Mouse (Mus musculus) fat pad, adult 2 months (tissue): Measurements from ENCODE around the gene Pitx2.

ENCODE experiments used
- DNase-seq: peaks from one replicate; pipeline ENCODE4 v3.0.0-alpha.2; 2011; ENCODE audit warnings: low read depth, low spot score; ENCODE audit errors: extremely low read depth

Pitx2 gene

DNA sequence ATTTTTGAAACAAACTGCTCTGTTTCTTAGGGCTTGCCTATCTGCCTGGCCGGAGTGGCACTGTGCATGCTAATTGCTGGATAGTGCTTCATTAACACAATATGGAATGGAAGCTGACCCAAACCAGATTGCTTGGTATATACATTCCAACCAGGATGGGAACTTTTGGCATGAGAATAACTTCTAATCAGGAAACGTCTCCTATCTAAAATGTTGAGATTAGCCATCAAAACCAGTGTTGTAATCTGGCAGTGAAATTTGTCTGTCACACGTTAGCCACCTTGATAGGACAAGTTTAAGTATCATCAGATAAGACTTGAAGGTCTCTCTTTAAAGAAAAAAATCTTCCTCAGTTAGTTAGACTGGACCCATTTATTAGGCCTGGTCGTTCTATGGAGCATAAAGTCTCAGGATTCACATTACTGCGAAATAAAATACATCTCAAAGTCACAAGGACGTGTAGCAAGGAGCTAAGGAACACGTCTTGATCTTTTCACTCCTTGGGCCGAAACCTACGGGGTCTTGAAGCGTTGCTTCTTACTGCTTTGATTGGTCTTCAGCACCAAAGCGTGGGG lies 2.1 kb downstream of the Pitx2 start:
- no peak for DNase-seq

DNA sequence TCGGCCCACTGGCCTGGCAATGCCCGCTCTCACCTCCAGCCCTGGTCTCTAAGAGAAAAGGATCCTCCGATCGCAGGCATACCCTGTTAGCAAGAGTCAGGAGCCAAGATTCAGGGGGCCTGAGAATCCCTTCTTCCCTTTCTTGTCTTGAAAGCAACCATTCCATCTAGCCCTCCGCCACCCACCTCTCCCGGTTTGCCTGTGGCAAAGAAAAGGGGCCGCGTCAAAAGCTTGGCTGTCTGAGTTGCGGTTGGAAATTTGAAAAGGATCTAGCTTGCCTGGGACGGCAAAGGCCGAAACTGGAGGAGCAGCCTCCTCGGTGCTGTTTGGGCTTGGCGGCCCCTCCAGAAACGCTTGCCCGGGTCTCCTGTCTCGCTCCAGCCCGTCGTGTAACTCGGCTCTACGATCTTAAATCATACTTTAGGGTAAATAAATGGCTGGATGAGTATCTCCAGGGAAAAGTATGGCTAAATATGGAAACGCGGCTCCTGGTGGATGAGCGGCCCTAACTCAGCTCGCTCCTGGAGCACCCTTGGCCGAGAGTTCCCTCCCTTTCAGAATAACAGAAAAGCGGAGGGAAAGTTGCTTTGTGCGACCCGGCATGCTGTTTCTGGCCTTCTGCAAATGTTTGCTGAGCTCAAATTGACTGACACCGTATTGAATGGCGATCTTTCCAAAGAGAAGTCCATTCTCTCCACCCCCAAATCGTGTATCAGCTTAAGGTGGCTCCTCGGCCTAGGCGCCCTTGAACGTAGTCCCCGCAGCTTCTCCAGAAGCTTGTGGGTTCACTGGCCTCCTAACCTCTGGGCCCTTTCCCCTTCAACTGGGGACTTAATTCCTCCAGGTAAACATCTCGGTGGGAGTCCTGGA lies 3.4 kb downstream of the Pitx2 start:
- no peak for DNase-seq

DNA sequence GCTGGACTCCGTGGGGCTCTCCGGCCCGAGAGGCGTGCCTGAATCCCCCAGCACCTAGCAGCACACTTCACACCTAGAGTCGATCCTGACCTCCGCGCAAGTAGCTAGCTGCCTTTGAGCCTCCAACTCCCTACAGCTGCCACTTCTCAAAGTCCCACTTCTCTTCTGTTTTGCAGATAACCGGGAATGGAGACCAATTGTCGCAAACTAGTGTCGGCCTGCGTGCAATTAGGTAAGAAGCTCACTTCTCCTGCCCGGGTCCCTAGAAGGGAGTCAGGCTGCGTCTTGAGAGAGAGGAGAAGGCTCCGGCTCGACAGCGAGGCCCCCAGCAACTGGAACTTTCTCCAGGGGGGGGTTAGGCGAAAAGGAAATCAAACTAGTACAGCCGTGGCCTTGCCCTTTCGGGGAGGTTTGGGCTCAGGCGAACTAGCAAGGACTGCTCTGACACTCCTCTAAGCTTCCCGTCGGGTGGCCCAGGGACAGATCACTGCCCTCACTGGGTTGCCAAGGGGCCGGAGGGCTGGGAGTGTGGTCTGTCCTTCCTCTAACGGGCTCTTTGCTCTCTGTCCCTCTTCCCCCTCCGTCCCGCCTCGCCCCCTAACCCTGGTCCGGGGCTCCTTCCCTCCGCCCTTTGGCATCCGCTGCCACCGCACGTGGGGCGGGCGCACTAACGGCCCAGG lies 4.2 kb downstream of the Pitx2 start:
- DNase-seq = no peak

DNA sequence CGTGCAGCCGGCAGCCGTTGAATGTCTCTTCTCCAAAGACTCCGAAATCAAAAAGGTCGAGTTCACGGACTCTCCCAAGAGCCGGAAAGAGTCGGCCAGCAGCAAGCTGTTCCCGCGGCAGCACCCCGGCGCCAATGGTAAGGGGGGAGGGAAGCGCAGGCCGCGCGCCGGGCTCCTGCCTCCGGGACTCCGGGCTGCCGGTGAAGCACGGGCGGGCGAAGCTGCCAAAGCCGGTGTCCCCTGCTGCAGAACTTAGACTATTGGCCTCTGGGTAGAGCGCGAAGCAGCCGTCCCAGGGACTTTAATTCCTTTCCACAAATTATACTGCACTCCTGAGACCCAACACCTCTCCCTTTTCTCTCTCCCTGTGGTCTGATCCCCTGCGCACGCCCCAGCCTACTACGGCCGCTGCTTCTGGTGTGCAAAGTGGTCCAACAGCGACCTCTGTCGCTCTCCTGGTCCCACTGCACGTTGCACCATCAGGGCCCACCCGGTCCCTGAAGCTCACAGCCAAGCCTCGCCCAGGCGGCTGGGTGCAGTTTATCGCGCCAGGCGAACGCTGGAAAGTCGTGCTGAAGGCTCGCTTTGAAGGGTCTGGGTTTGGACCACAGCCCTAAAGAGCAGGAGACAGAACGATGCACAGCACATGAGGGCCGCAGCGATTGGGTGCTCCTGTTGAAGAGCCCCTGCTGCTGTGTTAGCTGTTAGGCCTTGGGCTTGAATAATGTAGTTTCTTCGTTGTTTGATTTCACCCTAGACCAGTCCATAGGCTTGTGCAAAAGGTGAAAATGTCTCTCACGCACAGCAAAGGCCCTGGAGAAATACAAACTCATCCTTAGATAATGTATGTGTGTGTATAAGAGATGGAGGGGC lies 5.0 kb downstream of the Pitx2 start:
- no peak for DNase-seq

DNA sequence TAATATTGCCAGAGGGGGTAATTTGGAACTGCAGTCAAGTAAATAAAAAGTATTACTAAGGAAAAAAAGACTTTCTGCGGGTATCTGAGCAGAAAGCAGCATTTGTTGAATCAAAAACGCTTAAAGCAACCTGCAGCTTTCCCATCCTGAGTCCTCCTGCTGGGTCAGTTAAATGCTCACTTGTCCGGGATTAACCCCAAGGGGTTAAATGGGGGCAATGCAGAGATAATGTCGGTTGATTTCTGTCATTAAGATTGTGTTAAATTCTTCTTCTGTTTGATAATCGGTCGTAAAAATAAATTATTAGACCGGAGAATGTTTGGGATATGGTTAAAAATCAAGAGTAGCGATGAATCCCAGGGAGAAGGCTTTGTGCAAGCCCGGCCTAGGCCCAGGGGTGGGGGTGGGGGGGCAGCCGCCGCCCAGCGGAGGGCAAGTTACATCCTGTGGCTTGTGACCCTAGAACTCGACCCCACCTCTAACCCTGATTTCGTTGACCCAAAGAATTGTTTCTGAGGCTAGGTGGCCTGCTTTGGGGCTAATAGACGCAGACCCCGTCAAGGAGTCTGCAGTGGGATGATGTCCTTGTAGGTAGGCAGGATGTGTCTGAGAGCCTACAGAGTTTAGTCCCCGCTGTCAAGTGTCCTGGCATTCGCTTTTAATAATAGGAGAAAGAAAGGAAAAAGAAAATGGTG lies 6.0 kb downstream of the Pitx2 start:
- no peak for DNase-seq

DNA sequence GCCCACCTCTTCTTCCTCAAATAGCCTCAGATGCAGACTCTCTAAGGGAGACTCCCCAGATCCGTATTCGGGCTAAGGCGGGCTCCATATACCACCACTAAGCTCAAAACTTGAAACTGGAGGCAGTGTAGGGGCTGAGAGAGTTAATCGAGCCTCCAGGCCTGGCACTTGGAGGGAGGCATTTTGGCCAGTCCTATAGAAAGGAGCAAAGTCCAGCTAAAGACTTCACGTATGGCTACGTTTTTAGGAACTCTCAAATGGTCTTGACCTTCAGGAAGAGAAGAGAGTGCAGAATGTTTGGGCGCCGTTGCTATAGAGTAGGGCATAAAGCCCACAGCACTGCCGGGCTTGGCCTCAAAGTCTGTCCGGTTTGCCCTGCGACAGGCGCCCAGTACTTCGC lies 7.1 kb downstream of the Pitx2 start:
- no peak for DNase-seq

DNA sequence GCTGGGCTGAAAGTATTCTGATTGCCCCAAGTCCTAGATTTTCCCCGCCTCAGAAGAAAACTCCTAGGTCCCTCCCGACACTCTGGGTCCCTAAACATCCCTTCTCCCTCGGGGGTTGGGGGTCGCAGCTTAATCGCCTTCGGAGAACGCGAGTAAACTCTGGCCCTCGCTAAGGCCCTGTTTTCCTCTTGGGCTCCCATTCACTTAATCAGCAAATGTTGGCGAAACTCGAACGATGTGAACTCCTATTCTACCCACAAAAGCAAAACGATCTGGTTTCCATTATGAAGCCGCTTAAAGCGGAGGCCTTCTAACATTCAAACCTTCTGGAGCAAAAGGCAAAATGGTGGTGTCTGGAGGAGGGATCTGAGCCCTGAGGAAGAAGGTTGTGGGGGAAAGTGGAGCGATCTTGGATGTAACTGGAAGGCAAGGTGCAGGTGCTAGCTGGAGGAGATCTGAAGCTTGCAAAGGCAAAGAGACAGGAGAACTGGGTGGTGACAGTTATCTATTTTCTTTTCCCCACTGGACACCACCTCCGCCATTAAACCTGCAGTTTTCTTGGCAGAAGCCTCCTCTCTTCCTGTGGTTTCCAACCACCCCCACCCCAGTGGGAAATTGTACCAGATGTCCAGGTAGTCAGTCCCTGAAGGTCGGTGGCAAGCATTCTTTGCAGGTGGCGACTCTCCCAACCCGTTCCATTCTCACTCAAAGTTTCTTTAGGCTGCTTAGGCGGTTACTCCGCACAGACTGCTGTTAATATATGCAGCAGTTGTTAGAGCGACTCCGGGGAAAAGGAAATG lies 7.8 kb downstream of the Pitx2 start:
- DNase-seq = no peak

DNA sequence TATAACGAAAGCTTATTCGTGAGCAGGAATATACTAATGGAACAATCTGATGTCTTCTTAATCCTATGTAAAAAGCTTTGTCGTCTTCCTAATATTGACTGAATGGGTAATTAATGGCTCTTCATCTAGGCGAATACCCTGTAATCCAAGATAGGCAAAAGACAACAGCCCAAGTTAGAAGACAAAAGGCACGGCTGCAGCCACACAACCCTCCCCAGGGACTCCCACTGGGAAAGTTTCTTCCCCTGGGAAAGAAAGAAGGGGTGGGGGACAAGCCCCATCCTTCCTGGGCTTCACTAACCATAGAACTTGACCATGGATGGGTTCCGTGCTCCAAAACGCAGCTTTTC lies 8.3 kb downstream of the Pitx2 start:
- DNase-seq = no peak

DNA sequence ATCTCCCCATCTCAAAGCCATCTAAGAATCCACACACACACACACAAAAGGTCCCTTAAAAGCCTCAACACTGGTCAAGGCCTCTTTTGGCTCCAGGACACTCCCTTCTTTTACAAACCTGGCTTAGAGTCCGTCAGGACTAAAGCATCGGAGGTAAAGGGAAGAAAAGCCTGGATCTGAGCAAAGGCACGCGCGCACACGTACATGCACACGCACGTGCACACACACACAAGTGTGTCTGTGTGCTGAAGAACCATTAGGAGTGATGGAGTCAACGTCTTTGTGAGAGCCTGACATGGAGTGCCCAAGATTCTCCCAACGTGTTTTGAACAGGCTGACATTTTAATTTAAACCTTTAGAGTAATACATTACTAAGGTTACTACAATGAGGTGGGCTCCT lies 8.7 kb downstream of the Pitx2 start:
- DNase-seq = no peak

DNA sequence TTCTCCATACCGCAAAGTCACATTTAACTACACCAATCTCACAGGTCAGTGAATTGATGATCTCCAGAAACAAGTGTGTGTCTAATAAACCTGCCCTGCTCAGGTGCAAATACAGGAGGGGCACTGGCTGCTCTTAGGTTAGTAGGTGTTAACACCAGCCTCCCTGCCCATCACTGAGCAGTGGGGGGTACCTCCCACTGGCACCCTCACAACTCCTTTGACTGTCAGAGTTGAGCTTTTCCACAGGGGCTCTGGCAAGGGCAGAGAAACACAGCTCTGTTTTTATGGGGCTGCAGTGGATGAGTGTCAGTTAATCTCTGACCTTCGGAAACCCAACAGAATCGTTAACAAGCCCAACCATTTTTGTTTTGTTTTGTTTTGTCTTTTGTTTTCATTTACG lies 9.6 kb downstream of the Pitx2 start:
- no peak for DNase-seq

DNA sequence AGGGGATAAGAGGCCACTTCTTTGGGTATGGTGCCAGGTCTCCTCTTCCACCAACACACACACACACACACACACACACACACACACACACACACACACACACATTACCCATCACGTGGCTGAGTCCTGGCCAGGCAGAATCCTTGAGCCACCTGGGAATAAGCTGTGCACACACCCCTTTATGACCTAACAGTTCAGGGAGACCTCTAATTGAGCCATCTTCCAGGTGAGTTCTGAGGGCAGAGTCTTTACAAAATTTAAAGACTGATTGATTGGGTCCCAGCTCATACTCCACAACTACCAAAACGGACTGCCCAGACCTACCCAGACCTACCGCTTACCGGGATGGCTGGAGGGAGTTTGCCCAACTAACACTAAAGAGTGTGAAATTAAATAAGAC lies 10.1 kb downstream of the Pitx2 start:
- DNase-seq = no peak

DNA sequence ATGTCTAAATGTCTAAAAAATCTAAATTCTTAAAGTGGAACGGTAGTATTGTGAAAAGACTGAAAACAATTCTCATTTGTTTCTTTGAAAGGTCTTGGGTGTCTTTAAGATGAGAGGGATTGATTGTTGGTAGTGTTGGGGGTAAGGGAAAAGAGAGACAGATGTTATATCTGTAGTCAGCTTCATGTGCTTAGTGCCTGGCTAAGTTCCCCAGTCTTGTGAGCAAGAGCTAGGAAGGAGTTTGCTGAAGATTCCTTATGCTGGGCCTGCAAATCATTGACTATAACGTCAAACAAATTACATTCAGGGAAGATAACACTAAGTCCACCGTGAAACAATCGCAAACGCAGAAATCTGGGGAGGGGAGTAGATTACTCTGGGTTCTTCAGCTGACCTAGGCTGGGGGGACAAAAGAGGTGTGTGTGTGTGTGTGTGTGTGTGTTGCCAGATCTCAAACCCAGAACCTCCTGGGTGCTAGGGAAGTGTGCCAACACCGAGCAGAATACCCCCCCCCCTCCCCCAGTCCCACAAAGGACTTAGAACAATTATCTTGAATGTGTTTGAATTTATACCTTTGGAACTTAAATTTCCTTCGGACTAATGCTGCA lies 12.5 kb downstream of the Pitx2 start:
- DNase-seq = no peak

DNA sequence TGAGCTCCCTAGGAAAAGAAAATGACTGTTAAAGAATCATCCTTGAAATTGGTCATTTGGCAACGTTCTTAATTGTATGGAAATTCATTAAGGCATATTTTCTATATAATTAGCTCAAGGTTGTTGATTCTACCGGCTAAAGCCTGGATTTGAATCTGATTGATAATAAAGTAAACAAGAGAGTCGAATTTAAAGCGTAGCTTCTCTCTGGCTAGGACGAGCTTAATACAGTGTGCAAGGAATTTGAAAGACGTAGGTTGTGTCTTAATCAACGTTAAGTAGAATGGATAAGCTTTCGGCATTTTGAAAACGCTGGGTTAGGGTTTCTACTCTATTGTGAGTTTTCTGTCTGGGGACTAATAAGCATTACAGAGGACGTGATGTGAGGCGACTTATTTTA lies 13.1 kb downstream of the Pitx2 start:
- no peak for DNase-seq

DNA sequence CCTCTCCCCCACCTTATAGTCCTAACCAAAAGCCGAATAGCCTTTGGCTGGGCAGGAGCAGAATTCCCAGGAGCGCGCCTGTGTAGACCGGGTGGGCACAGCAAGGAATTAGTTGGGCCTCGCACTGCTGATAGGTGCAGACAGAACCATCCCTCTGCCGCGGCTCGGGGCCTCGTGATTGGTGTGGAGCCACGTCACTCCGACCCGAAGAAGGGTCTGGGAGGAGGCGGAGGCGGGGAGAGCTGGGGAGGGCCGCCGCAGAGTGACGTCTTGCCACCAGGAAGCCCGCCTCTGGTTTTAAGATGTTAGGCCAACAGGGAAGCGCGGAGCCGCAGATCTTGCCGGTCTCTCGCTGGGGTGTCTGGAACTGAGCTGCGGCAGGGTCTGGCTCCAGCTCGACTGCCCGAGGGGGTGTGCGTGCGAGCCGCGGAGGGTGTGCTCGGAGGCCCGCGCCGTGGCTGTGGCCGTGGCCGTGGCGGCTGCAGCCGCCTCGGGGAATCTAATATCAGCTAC lies 14.0 kb downstream of the Pitx2 start:
- no peak for DNase-seq

DNA sequence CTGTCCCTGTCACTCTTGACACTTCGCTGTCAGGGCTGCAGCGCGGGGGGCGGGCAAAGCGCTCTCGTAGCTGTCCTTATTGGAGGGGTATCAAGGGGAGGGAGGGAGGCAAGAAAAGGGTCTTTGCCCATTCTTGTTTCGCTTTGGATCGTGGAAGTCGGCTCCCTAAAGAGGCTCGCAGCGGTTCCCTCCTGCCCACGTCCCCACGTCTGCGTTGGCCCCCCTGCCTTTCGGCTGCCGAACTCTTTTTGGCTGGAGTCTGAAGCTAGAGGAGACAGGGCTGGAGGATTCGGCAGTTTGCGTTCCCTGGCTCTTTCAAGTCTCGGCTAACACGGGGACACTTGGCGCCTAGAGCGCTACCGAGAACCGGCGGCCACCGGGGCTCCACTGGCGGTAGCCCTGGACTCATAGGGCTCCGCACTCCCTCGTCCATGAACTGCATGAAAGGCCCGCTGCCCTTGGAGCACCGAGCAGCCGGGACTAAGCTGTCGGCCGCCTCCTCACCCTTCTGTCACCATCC lies 14.5 kb downstream of the Pitx2 start:
- DNase-seq = no peak

DNA sequence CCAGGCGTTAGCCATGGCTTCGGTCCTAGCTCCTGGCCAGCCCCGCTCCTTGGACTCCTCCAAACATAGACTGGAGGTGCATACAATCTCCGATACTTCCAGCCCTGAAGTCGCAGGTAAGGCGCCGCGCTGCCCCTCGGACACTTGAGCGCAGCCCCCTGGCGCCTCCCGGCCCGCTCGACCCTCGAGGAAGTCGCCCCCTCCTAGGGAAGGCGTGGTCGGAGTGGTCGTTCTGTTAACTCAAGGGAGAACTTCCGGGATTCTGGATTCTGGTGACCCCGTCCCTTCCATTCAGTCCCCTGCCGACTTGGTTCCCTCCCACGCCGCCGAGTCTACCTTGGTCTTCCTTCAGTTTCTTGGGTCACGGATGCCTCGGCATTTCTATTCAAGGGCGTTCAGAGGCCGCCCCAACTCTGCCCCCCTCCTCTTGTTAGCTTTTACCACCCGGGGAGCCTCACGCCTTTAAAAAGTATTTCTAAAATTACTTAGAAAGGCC lies 15.0 kb downstream of the Pitx2 start:
- DNase-seq = no peak

DNA sequence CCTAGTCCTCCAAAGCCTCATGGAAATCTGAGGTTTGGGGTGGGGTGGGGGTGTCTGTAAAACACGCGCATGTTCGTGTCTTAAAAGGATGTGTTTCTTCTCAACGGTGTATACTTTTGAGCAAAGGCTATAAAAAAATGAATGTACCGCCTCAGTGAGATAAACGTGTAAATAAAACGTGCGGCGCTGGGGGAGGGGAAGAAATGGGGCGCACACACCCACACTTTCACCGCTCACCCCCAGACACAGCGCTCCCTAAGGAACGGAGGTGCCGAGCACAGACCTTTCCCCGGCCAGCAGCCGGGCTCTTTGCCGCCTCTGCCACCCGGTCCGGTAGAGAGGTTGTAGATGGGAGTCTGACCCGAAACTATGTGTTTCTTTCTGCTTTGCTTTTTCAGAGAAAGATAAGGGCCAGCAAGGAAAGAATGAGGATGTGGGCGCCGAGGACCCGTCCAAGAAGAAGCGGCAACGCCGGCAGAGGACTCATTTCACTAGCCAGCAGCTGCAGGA lies 15.6 kb downstream of the Pitx2 start:
- no peak for DNase-seq

DNA sequence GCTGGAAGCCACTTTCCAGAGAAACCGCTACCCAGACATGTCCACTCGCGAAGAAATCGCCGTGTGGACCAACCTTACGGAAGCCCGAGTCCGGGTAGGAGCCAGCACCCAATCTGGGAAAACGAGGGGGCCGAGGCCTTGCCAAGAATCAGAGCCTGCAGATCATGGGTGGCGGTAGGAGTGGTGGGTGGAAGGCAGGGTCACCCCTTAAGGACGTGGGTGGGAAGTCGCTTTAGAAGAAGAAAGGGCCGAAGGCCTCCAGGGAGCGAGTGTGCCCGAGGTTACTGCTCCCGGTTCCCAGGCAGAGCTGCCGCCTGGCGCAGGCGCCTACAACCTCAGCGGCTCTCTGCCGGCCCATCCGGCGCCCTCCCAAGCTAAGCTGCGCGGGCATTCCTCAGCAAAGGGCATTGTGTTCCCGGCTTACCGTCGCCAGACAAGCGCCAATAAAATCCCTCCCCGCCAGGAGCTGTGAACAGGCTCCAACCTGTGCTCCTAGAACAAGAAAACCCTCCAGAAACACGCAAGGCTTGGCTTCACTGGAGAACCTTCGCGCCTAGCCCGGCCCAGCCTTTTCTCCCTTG lies 16.2 kb downstream of the Pitx2 start:
- no peak for DNase-seq
